Mouse (Mus musculus): ENCODE data around the gene St6gal1.

The St6gal1 gene

DNA sequence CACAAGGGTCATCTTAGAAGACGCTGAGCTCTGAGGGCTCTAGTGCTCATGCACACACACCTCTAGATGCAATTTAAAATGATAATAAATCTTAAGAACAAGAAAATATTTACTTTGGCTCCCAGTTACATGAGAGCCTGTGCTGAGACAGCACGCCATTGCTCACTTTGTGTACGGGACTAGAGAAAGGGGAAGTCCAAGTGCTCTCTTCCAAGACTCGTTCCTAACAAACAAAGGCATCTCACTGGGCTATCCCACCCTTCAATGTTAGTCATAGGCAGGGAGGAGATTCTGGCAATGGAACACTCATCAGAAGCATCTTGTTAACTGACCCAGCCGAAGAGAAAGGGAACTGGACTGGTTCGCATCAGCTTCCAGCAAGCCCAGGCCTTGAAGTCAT is 108.1 kb downstream of the St6gal1 start:
- DNase-seq (ENCODE audit: low spot score in 2 of 2): no peak

- DNase-seq (ENCODE audit: low spot score in 2 of 2): no peak
Measured at GRCm38 (mm10) chr16:23333875-23334551, 109.5 kb downstream of the St6gal1 start.

GRCm38 (mm10) chr16:23337317-23337716 is 112.8 kb downstream of the St6gal1 start:
- no peak for DNase-seq (ENCODE audit: low spot score in 2 of 2)

GRCm38 (mm10) chr16:23341254-23341653 is 116.7 kb downstream of the St6gal1 start:
- DNase-seq (ENCODE audit: low spot score in 2 of 2): no peak

DNA sequence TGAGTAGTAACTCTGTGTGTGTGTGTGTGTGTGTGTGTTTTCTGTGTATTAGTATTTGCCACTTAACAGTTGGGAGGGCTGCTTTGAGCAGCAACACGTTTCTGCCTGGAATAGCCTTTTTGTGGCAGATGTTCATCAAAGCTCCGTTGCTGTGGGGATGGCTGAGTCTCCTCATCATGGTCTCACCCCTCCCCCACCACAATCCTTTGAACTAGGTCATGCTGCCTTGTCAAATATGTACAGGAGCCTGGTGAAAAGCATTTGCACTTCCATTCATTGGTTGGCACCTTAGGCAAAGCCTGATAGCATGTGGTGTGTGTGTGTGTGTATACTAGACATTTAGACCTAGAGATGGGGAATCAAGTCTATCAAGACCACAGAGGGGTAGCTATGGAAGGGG is 126.3 kb downstream of the St6gal1 start:
- peak in 1 of 2 experiments; percentile 10 for DNase-seq (ENCODE audit: low spot score in 2 of 2)

DNA sequence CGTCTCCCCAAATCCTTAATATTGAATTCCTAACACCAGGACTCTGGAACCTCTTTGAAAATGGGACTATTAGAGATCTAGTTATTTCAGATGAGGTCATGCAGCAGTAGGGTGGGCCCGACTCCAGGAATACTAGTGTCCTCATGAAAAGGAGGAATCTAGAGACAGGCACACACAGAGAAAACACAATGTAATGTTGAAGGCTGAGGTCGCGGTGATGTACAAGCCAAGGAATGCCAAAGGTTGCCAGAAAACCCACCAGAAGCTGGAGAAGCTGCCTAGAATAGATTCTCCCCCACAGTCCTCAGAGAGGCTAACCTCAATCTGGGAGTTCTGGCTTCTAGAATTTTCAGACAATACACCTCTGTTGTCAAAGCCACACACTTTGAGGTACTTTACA is 136.5 kb downstream of the St6gal1 start:
- no peak for DNase-seq (ENCODE audit: low spot score in 2 of 2)

DNA sequence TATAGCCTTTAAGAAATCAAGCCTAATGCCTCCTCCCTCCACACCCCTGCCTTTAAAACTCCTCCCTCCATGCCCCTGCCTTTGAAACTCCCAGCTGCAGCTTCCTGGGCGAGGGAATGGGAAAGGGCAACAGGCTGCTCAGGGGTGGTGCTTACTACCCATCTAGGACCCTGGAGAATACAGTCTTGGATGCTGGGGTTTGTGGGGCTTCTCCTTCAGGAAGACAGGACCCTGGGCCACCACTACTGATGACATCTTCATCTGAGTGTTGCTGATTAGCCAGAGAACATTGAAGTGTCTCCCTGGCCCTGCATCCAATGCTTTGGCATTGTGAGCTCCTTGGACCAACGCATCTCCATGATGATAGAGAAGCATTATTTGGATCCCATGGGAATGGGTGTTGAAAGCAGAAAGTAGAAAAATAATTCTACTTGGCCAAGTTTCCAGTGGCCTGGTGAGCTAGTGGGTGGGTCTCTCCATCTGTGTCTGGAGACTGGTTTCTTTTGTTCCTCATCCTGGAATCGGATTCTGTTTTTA is 137.0 kb downstream of the St6gal1 start:
- no peak for DNase-seq (ENCODE audit: low spot score in 2 of 2)

GRCm38 (mm10) chr16:23364328-23364990 is 139.9 kb downstream of the St6gal1 start:
- no peak for DNase-seq (ENCODE audit: low spot score in 2 of 2)

DNA sequence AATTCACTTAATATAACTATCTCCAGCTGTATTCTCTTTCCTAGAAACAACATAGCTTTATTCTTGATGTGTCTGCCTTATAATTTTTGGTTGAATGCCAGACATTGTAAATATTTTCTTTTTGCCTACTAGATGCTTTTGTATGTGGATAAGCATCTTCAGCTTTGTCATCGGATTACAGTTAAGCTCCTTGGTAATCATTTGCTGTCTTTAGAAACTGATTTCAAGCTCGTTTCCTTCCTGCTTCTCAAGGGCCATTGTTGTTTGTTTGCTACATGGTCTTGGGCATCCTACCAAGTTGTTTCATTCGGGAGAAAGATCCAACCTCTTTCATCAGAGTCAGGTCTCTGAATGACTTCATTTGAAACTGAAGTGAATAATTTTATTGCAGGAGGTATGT is 144.6 kb downstream of the St6gal1 start:
- no peak for DNase-seq (ENCODE audit: low spot score in 2 of 2)

- no peak for DNase-seq (ENCODE audit: low spot score in 2 of 2)
Measured at GRCm38 (mm10) chr16:23370724-23371123, 146.2 kb downstream of the St6gal1 start.

DNA sequence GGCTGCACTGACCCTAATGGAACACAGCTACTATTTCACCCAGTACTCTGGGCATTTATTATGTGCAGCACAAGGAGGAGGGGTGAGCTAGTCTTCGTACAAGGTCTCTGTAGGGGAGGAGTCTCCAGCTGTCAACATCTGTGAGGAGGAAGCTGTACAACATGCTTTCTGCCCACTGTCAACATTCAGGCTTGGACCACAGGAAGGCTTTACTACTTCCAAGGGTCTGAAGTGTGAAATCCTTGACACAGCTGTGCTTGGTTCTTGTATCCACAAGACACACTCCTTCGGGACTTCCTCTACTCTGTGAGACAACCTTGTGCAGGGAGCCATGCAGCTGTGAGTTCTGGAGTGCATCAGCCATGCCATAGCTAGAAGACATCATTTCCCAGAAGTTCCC is 147.8 kb downstream of the St6gal1 start:
- no peak for DNase-seq (ENCODE audit: low spot score in 2 of 2)

GRCm38 (mm10) chr16:23374068-23374467 is 149.5 kb downstream of the St6gal1 start:
- DNase-seq (ENCODE audit: low spot score in 2 of 2): no peak

DNA sequence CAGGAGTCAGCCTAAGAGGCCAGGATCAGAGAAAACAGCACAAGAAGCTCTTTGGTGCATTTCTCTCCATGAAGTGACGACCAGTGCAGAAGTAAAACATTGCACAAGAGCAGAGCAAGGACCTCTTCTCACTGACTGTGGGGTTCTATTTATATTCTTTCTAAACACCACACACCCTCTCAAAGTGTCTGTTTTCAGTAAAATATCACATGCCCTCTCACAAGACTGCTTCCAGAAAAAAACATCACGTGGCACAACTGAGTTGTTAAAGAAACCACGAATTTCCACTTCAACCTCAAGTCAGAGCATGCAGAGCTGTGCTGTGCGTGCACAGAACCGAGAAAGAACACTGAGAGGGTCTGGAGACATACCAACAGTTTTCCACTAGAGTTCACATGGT is 150.4 kb downstream of the St6gal1 start:
- DNase-seq (ENCODE audit: low spot score in 2 of 2): peak; percentile 24 to 26

DNA sequence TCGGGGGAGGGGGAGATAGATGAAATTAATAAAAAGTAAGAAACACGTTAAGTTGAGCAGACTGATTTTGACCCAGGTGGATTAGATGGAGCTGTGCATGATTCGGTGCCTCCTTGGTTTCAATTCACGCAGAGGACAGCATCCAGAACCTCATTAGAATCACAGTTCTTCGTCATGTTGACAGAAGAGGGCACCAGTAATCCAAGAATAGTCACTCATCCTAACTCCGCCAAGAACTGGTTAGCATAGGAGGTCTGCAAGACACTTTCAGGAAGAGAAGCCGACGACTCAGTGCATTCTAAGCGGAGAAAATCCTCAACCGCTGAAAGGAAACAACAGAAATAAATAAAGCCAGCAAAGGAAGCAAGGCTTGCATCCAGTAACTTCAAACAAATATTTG is 151.6 kb downstream of the St6gal1 start:
- DNase-seq (ENCODE audit: low spot score in 2 of 2): no peak

GRCm38 (mm10) chr16:23379536-23380230 is 155.1 kb downstream of the St6gal1 start:
- DNase-seq (ENCODE audit: low spot score in 2 of 2): no peak

GRCm38 (mm10) chr16:23384304-23384703 is 159.8 kb downstream of the St6gal1 start:
- DNase-seq (ENCODE audit: low spot score in 2 of 2): no peak

GRCm38 (mm10) chr16:23397931-23398330 is 173.4 kb downstream of the St6gal1 start:
- no peak for DNase-seq (ENCODE audit: low spot score in 2 of 2)

DNA sequence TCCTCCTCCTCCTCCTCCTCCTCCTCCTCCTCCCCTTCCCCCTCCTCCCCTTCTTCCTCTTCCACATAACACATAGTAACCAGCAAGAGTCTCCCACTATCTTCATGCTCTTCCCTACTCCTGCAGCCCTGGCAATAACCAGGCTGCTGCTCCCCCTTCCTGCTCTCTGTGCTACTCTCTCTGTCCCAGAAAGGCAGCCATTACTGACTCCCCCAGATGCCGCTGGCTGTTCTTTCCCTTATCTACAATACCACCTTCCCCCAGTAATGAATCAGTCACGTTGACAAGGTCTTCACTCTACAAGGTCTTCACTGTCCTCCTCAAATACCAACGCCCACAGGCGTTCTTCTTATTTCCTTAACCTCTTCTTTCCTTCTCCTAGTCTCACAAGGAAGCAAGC is 176.9 kb downstream of the St6gal1 start:
- DNase-seq (ENCODE audit: low spot score in 2 of 2): no peak

DNA sequence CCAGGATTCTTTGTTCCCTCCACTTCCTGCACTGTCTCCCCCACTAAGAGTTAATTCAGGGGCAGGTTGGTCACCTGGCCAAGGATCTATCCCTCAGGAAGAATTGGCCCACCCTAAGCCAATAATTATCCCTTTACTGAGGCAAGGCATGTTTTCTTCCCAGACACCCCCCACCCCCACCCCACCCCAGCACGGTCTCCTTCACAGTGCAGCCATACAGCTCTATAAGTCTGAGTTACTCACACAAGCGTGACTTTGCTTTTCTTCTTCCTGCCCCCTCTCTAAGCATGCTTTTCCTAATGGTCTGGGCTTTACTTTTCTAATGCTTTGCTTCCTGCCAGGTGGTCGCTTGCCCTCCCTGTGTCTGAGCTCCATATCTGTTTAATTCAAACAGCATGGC is 177.4 kb downstream of the St6gal1 start:
- no peak for DNase-seq (ENCODE audit: low spot score in 2 of 2)

GRCm38 (mm10) chr16:23403008-23403755 is 178.6 kb downstream of the St6gal1 start:
- DNase-seq (ENCODE audit: low spot score in 2 of 2): peak; percentile 86 to 87
